Mouse (Mus musculus): Measurements from ENCODE around the gene Nrp2.

- TF ChIP-seq POLR2A (IDR thresholded peaks at IDR 0.05; ENCODE audit: control insufficient read depth, low read depth, low read length) (no peak), CTCF (IDR thresholded peaks at IDR 0.05; ENCODE audit: control insufficient read depth, insufficient read depth, insufficient replicate concordance, low read depth, low read length) (no peak)
Observed at GRCm38 (mm10) chr1:62666780-62667179, 36.3 kb upstream of the Nrp2 start.
